In the genomic region with DNA sequence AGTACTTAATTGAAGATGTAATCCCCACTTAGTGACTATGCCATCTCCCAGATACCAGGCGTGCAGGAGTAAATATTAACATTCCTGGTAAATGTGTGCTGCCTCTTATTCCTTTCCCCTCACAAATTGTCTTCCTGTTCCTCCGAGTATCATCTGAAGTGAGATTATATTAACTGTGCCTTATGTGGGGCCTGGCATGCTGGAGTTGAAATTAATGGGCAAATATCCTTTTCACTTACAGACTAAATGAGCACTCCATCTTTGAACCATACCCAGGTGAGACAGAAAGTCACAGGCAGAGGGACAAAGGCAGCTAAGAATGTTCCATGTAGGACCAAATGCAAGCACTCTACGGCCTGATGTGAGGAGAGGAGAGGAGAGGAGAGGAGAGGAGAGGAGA, we compare ENCODE assay signal across 22 mouse cellular contexts. TPM values are rescaled to one million over a fixed set of nuclear protein-coding genes. Genes with fewer than 3 reads are reported as not detected.
A peak's percentile ranks its signal among the peaks of the same experiment; 100 is the strongest.
DNase-seq lines count a peak whose midpoint lies in the region; ATAC-seq and TF ChIP-seq lines count a peak whose summit lies in the region.
"Had no signal": no experiment of that assay in that cellular context is flagged by ENCODE, and none has a peak within 500 bp of the region (broad histone marks: within the 10 kb centered on the region; RNA-seq: fewer than 3 reads in every experiment).

No protein-coding gene starts in this region.

- H3K9me3 ChIP-seq in hindbrain, postnatal 0 days (ENCODE audit: low read length) = no peaks in the 10 kb centered on the region
- no peaks in the 10 kb centered on the region for H3K9me3 ChIP-seq in hindbrain, embryonic 16.5 days (ENCODE audit: control insufficient read depth, low read length)
- H3K9me3 ChIP-seq in limb, embryonic 11.5 days (ENCODE audit: control insufficient read depth, low read length) = no peaks in the 10 kb centered on the region
- H3K9me3 ChIP-seq in limb, embryonic 10.5 days (replicated peaks) = no peaks in the 10 kb centered on the region
- no peaks in the 10 kb centered on the region for H3K9me3 ChIP-seq in neural tube, embryonic 15.5 days (replicated peaks)
- H3K9me3 ChIP-seq: embryonic facial prominence, embryonic 10.5 days; embryonic facial prominence, embryonic 12.5 days; forebrain, embryonic 13.5 days; forebrain, embryonic 15.5 days had no signal

- WGBS in hindbrain, postnatal 0 days = 73% methylated on average over 2 of the region's 3 CpGs
- WGBS in hindbrain, embryonic 16.5 days = 67% methylated on average over 3 of the region's 3 CpGs
- WGBS in limb, embryonic 11.5 days = 80% methylated on average over 2 of the region's 3 CpGs
- WGBS in limb, embryonic 10.5 days = 72% methylated on average over 3 of the region's 3 CpGs
- 59% methylated on average over 3 of the region's 3 CpGs for WGBS in neural tube, embryonic 15.5 days

- H3K36me3 ChIP-seq in hindbrain, postnatal 0 days (ENCODE audit: insufficient read depth, low read length) = no peaks in the 10 kb centered on the region
- no peaks in the 10 kb centered on the region for H3K36me3 ChIP-seq in hindbrain, embryonic 16.5 days (ENCODE audit: control insufficient read depth, insufficient read depth, low read length)
- no peaks in the 10 kb centered on the region for H3K36me3 ChIP-seq in limb, embryonic 11.5 days (ENCODE audit: control insufficient read depth, insufficient read depth, low read length)
- H3K36me3 ChIP-seq in limb, embryonic 10.5 days = no peaks in the 10 kb centered on the region
- H3K36me3 ChIP-seq in neural tube, embryonic 15.5 days = no peaks in the 10 kb centered on the region
- H3K36me3 ChIP-seq: embryonic facial prominence, embryonic 10.5 days; embryonic facial prominence, embryonic 12.5 days; forebrain, embryonic 15.5 days had no signal

- no peak overlapping the region for H3K9ac ChIP-seq in hindbrain, postnatal 0 days (replicated peaks; ENCODE audit: low read length)
- no peak overlapping the region for H3K9ac ChIP-seq in hindbrain, embryonic 16.5 days (ENCODE audit: low read depth, low read length)
- no peak overlapping the region for H3K9ac ChIP-seq in limb, embryonic 11.5 days (ENCODE audit: low read length)
- H3K9ac ChIP-seq in neural tube, embryonic 15.5 days (replicated peaks) = no peak overlapping the region
- H3K9ac ChIP-seq: embryonic facial prominence, embryonic 12.5 days; forebrain, embryonic 13.5 days; forebrain, embryonic 15.5 days had no signal

- no peak overlapping the region for H3K4me3 ChIP-seq in hindbrain, postnatal 0 days (ENCODE audit: low read length)
- H3K4me3 ChIP-seq in hindbrain, embryonic 16.5 days (ENCODE audit: low read length) = no peak overlapping the region
- no peak overlapping the region for H3K4me3 ChIP-seq in limb, embryonic 11.5 days (ENCODE audit: low read depth, low read length)
- no peak overlapping the region for H3K4me3 ChIP-seq in limb, embryonic 10.5 days
- no peak overlapping the region for H3K4me3 ChIP-seq in neural tube, embryonic 15.5 days (replicated peaks)
- H3K4me3 ChIP-seq: embryonic facial prominence, embryonic 10.5 days; embryonic facial prominence, embryonic 12.5 days; forebrain, embryonic 13.5 days; forebrain, embryonic 15.5 days had no signal

- no peak overlapping the region for H3K27ac ChIP-seq in hindbrain, postnatal 0 days
- no peak overlapping the region for H3K27ac ChIP-seq in hindbrain, embryonic 16.5 days (ENCODE audit: low read depth, low read length)
- H3K27ac ChIP-seq in limb, embryonic 11.5 days (replicated peaks; ENCODE audit: low read depth, low read length) = no peak overlapping the region
- H3K27ac ChIP-seq in limb, embryonic 10.5 days = no peak overlapping the region
- H3K27ac ChIP-seq in neural tube, embryonic 15.5 days (replicated peaks) = no peak overlapping the region
- H3K27ac ChIP-seq: embryonic facial prominence, embryonic 10.5 days; embryonic facial prominence, embryonic 12.5 days; forebrain, embryonic 13.5 days; forebrain, embryonic 15.5 days had no signal

- no peak overlapping the region for H3K4me2 ChIP-seq in hindbrain, postnatal 0 days (ENCODE audit: low read depth, low read length)
- no peak overlapping the region for H3K4me2 ChIP-seq in hindbrain, embryonic 16.5 days (ENCODE audit: low read length)
- no peak overlapping the region for H3K4me2 ChIP-seq in limb, embryonic 11.5 days (ENCODE audit: low read depth, severe bottlenecking)
- H3K4me2 ChIP-seq in neural tube, embryonic 15.5 days = no peak overlapping the region
- H3K4me2 ChIP-seq: embryonic facial prominence, embryonic 12.5 days; forebrain, embryonic 13.5 days; forebrain, embryonic 15.5 days had no signal

- peak; percentile 45; the same call in 1 of the 2 replicates for ATAC-seq in hindbrain, postnatal 0 days
- no peak for ATAC-seq in hindbrain, embryonic 16.5 days
- no peak for ATAC-seq in limb, embryonic 11.5 days (ENCODE audit: insufficient number of reproducible peaks, low FRiP score, low TSS enrichment, low read depth)
- ATAC-seq in neural tube, embryonic 15.5 days (ENCODE audit: low FRiP score) = peak; percentile 80

- H3K4me1 ChIP-seq in hindbrain, postnatal 0 days (ENCODE audit: insufficient read depth, low read length) = no peaks in the 10 kb centered on the region
- H3K4me1 ChIP-seq in hindbrain, embryonic 16.5 days (ENCODE audit: control insufficient read depth, insufficient read depth, low read depth, low read length) = peaks cover 3% of the 10 kb centered on the region
- H3K4me1 ChIP-seq in limb, embryonic 11.5 days (ENCODE audit: control insufficient read depth, insufficient read depth, low read length) = no peaks in the 10 kb centered on the region
- peaks cover 10% of the 10 kb centered on the region for H3K4me1 ChIP-seq in limb, embryonic 10.5 days
- H3K4me1 ChIP-seq in neural tube, embryonic 15.5 days = peaks cover 7% of the 10 kb centered on the region

- no peak for TF ChIP-seq CTCF in hindbrain, postnatal 0 days (IDR thresholded peaks at IDR 0.05; ENCODE audit: low read depth)

- DNase-seq in hindbrain, postnatal 0 days (ENCODE audit: low spot score) = no peak
- DNase-seq in limb, embryonic 11.5 days (ENCODE audit: low spot score) = peak; percentile 17
- no peak for DNase-seq in limb, embryonic 10.5 days (ENCODE audit: low spot score)
- no peak for DNase-seq in adipocyte (ENCODE audit: low spot score)
- DNase-seq: adrenal gland, adult 8-10 months; adrenal gland, postnatal 14 days; adrenal gland, postnatal 36 days; cerebellum, adult 11-12 months; cerebellum, adult 2 months; cerebellum, adult 9-10 months; cerebellum, postnatal 10 days; cerebellum, postnatal 25 days had no signal

- H3K27me3 ChIP-seq in hindbrain, postnatal 0 days (ENCODE audit: insufficient read depth, low read length) = no peaks in the 10 kb centered on the region
- no peaks in the 10 kb centered on the region; the same call in 1 of the 2 replicates for H3K27me3 ChIP-seq in hindbrain, embryonic 16.5 days (replicated peaks; ENCODE audit: control insufficient read depth, insufficient read depth, low read length)
- no peaks in the 10 kb centered on the region for H3K27me3 ChIP-seq in limb, embryonic 11.5 days (ENCODE audit: control insufficient read depth, insufficient read depth, low read length)
- peaks cover 55% of the 10 kb centered on the region for H3K27me3 ChIP-seq in limb, embryonic 10.5 days (ENCODE audit: low read depth, poor library complexity, severe bottlenecking)
- H3K27me3 ChIP-seq in neural tube, embryonic 15.5 days (replicated peaks) = peaks cover 14% of the 10 kb centered on the region

RNA-seq across cellular contexts. Expression of a gene that starts 12.8 kb away (rescaled TPM):
- total RNA-seq in hindbrain, postnatal 0 days (2014; rRNA removed) = 143 and 182 TPM in 2 replicates
- polyA plus RNA-seq in hindbrain, postnatal 0 days (2015; fragmentation: Nextera tagmentation; extraction: Ambion mirVana) = 395 and 396 TPM in 2 replicates
- polyA plus RNA-seq in hindbrain, embryonic 16.5 days (2015; fragmentation: Nextera tagmentation; extraction: Ambion mirVana) = 351 and 353 TPM in 2 replicates
- 1,519 and 1,530 TPM in 2 replicates for polyA plus RNA-seq in limb, embryonic 11.5 days (2014; fragmentation: Nextera tagmentation; extraction: Ambion mirVana)
- polyA plus RNA-seq in limb, embryonic 10.5 days (2016; fragmentation: Nextera tagmentation; extraction: Ambion mirVana) = 1,479 and 1,796 TPM in 2 replicates
- polyA plus RNA-seq in neural tube, embryonic 15.5 days (2015; fragmentation: Nextera tagmentation; extraction: Ambion mirVana) = 369 and 576 TPM in 2 replicates

RNA-seq across cellular contexts. Expression of a gene that starts 27.6 kb away (rescaled TPM):
- 39.4 and 39.6 TPM in 2 replicates for total RNA-seq in hindbrain, postnatal 0 days (2014; rRNA removed)
- polyA plus RNA-seq in hindbrain, postnatal 0 days (2015; fragmentation: Nextera tagmentation; extraction: Ambion mirVana) = 11.3 and 14.5 TPM in 2 replicates
- polyA plus RNA-seq in hindbrain, embryonic 16.5 days (2015; fragmentation: Nextera tagmentation; extraction: Ambion mirVana) = 9.1 and 11.5 TPM in 2 replicates
- polyA plus RNA-seq in limb, embryonic 11.5 days (2014; fragmentation: Nextera tagmentation; extraction: Ambion mirVana) = not detected in 2 replicates
- polyA plus RNA-seq in limb, embryonic 10.5 days (2016; fragmentation: Nextera tagmentation; extraction: Ambion mirVana) = not detected in 2 replicates
- polyA plus RNA-seq in neural tube, embryonic 15.5 days (2015; fragmentation: Nextera tagmentation; extraction: Ambion mirVana) = 20.3 and 23.2 TPM in 2 replicates
- total RNA-seq: adrenal gland, postnatal 14 days; MEL had no signal
- polyA plus RNA-seq: C2C12; cortical plate, adult 2 months; forebrain, embryonic 11.5 days; forebrain, embryonic 13.5 days had no signal

RNA-seq across cellular contexts. Expression of a gene that starts 28.6 kb away (rescaled TPM):
- 6.3 and 10.1 TPM in 2 replicates for total RNA-seq in hindbrain, postnatal 0 days (2014; rRNA removed)
- 10.0 and 10.3 TPM in 2 replicates for polyA plus RNA-seq in hindbrain, postnatal 0 days (2015; fragmentation: Nextera tagmentation; extraction: Ambion mirVana)
- 7.2 and 9.0 TPM in 2 replicates for polyA plus RNA-seq in hindbrain, embryonic 16.5 days (2015; fragmentation: Nextera tagmentation; extraction: Ambion mirVana)
- 12.7 and 16.8 TPM in 2 replicates for polyA plus RNA-seq in limb, embryonic 11.5 days (2014; fragmentation: Nextera tagmentation; extraction: Ambion mirVana)
- 1.7 and 5.7 TPM in 2 replicates for polyA plus RNA-seq in limb, embryonic 10.5 days (2016; fragmentation: Nextera tagmentation; extraction: Ambion mirVana)
- polyA plus RNA-seq in neural tube, embryonic 15.5 days (2015; fragmentation: Nextera tagmentation; extraction: Ambion mirVana) = 9.2 and 9.7 TPM in 2 replicates

Comparison
In these comparisons a context has a peak if more than half of its experiments do, and no peak if none do; other contexts are left out.
1. ATAC-seq: peak in hindbrain, postnatal 0 days (single experiment) and neural tube, embryonic 15.5 days (single experiment); none in hindbrain, embryonic 16.5 days (single experiment) and limb, embryonic 11.5 days (single experiment).